Mouse (Mus musculus) spleen, embryonic (tissue): ENCODE results near the gene 6430628N08Rik.

Experiments used
- CTCF ChIA-PET: fragments of 350-600 bp; sonication (Branson Sonifier 250); formaldehyde crosslinking; loops from one replicate; lab custom pipeline; 2022; lab: Charles Lee

Gene 6430628N08Rik

DNA sequence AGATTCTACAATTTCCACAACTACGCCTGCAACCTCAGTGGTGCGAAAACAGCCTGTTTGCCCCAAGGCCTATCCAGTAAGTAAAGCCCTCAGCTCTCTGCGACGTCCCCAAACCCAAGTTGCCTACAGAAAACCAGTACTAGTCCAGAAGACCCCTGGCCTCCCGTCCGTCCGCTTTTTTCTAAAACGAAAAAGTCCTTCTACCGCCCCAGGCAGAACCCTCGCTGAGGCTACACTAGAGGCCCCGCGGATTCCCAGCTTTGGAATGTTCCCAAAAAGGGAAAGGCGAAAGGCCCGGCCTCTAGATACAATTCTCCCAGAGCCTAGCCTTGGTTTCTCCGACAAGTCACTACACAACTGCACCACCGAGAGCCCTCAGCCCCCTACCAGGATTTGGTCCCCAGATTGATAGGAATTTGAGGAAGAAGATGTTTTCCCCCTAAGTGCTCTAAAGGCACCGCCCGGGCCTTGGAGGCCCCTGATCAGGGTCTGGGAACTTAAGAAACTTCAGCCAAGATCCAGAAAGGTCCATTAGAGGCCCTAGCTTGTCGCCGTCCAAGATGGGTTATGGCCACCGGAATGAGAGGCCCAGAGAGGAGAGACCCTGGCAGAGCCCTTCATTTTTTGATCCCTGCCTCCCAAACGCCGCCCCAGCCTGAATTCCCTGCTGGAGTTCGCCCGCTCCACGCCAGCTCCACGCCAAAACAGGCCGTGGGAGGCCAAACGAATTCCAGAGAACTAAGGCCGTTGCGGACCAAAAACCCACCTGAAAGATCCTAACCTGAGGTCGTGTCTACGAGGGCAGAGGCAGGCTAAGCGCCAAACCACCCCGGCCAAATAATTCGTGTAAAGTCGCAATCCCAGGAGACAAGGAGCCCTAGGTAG is 48.1 kb downstream of the 6430628N08Rik start:
- CTCF ChIA-PET: no interaction called here

GRCm38 (mm10) chr4:115939295-115940102 is 49.0 kb downstream of the 6430628N08Rik start, which contains the start of gene Dmbx1:
TSS of gene Dmbx1 (minus strand) at chr4:115939926.
- CTCF ChIA-PET: no interaction called here

- CTCF ChIA-PET: no interaction called here
These were observed 50.2 kb downstream of the 6430628N08Rik start for GRCm38 (mm10) chr4:115940681-115941080.

- CTCF ChIA-PET: no interaction called here
These were observed 50.9 kb downstream of the 6430628N08Rik start for GRCm38 (mm10) chr4:115941242-115941820.

DNA sequence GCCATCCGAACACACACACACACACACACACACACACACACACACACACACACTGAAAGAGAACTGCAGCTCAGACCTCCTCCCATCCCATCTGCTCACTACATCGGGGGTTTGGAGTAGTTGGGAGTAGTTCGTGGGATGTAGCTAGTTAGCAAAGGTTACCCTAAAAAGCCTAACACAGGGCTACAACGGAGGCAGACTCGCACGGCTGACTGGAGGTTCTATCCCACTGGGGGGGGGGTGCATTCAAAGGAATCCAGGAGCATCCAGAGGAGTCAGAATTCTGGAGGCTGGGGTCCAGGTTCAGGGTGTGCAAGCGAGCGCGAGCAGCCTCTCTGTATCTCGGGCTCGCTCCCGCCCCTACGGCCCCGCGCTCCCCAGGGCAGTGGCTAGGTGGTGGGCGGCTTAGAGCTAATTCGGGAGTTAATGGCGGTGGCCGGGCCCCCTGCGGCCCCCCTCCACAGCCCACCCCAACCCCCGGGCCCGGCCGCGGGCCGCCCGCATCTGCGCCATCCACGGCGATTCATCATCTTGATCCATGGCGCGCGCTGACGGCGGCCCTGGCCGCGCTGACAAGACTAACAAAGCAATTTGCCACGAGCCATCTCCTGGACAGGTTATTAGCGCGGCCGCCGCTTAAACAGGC is 53.3 kb downstream of the 6430628N08Rik start:
- CTCF ChIA-PET: no interaction called here
